Mouse (Mus musculus) limb, embryonic 12.5 days (tissue): ENCODE data around the gene Orc2. TPM values are rescaled to one million over a fixed set of nuclear protein-coding genes. Genes with fewer than 3 reads are reported as not detected.

Experiments
- ATAC-seq: fragments of 200-750 bp; cut with Nextera tagmentation; 2 replicates; pipeline ENCODE4 v1.8.0; 2017; ENCODE audit warnings: low read depth, moderate TSS enrichment; ENCODE audit not compliant: insufficient number of reproducible peaks, insufficient read depth, low FRiP score, low TSS enrichment
- H3K27ac ChIP-seq: fragments of 300-500 bp; sonication (generic); 2 replicates; pipeline ENCODE4 v1.5.1; 2016; ENCODE audit warnings: mild to moderate bottlenecking, moderate library complexity
- H3K27me3 ChIP-seq: fragments of 300-500 bp; sonication (generic); 2 replicates; pipeline ENCODE4 v1.6.1; 2016; ENCODE audit warnings: mild to moderate bottlenecking, moderate library complexity
- H3K36me3 ChIP-seq: fragments of 300-500 bp; sonication (generic); 2 replicates; pipeline ENCODE4 v1.6.1; 2016; ENCODE audit warnings: mild to moderate bottlenecking, moderate library complexity
- H3K4me1 ChIP-seq: fragments of 300-500 bp; sonication (generic); replicated peaks from 2 replicates; pipeline ENCODE4 v1.6.1; 2016
- H3K4me2 ChIP-seq: fragments of 300-500 bp; sonication (generic); 2 replicates; pipeline ENCODE4 v1.6.1; 2016; ENCODE audit warnings: mild to moderate bottlenecking, moderate library complexity
- H3K4me3 ChIP-seq: fragments of 300-500 bp; sonication (generic); replicated peaks from 2 replicates; pipeline ENCODE4 v1.5.1; 2016; ENCODE audit warnings: mild to moderate bottlenecking
- H3K9ac ChIP-seq: fragments of 300-500 bp; sonication (generic); replicated peaks from 2 replicates; pipeline ENCODE4 v1.6.1; 2016; ENCODE audit warnings: mild to moderate bottlenecking, moderate library complexity
- H3K9me3 ChIP-seq: fragments of 300-500 bp; sonication (generic); 2 replicates; pipeline ENCODE4 v1.6.1; 2016; ENCODE audit warnings: mild to moderate bottlenecking, moderate library complexity
- WGBS: fragments of 180-500 bp; shearing (Covaris S2); methylation state at CpG from one replicate; pipeline ENCODE4 v1.1.7; 2016; 5-methylcytosine and 5-hydroxymethylcytosine counted together
- polyA plus RNA-seq: library from polyadenylated mRNA; unstranded; fragments of >200 nt; fragmentation: Nextera tagmentation; extraction: Ambion mirVana; gene quantifications from 2 replicates; pipeline ENCODE4 v1.2.1, GENCODE M21; 2016

Gene Orc2
- polyA plus RNA-seq = 41.6 and 48.1 TPM in 2 replicates

DNA sequence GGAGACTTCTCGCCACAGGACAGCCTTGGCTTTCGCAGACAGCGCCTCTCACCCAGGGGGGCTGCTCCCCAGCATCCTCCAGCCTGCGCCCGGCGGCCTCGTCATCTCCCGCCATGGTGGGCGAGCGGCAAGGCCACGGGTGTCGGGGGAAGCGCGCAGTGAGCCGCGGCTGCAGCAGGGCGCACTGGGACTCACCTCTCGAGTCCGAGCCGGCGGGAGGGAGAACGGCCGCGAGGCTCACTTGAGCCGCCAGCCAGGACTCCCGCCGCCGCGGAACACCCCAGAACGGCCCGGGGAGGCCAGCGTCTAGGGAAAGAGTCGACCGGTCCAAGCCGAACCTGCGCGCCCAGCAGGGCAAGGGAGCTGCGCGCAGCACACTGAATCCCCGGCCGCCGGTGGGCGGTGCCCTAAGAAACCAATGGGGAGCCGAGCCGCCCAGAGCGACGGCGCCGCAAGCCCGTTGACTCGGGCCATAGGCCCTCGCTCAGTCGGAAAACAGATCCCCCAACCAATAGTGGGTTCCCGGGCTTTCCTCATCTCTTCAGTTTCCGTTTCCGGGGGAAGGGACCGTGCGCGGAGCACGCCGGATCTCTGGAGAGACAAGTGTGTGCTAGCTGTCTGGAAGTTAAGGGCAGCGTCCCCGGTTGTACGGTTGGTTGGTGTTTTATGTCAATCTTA lies at the start of gene Orc2:
Gene Orc2 (minus strand): TSS at position 533 of the 678 bp plus-strand sequence.
- Histone ChIP-seq H3K4me3 (peak within 1 kb of the TSS; percentile 96), H3K9me3 (peaks cover 41% of the 10 kb centered on the region), H3K4me2 (peak within 1 kb of the TSS; percentile 81), H3K4me1 (peaks cover 11% of the 10 kb centered on the region), H3K27ac (peak within 1 kb of the TSS; percentile 85), H3K36me3 (peaks cover 33% of the 10 kb centered on the region), H3K9ac (peak within 1 kb of the TSS; percentile 89), H3K27me3 (no peaks in the 10 kb centered on the region)
- ATAC-seq = peak; percentile 99
- under 1% methylated on average over 64 of the region's 64 CpGs for WGBS

DNA sequence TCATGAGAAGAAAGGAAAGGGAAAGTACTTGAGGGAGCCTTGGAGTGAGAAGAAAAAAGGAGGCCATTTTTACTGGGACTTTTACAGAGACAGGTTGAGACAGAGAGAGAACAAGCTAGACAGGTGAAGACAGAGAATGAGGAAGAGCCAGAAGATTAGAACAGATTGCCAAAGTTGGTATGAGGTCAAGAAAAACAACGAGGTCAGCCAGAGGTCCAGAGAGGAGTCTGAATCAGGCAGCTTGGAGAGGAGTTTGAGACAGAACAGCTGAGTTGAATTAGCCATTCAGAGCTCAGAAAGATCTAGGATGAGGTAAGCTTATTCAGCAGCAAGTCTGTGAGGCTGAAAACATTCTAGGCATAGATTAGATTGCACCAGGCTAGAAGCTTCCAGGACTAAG lies 36.5 kb upstream of the Orc2 start:
- H3K4me2 ChIP-seq = no peak overlapping the region
- no peaks in the 10 kb centered on the region for H3K4me1 ChIP-seq

GRCm38 (mm10) chr1:58507249-58507648 lies 2.3 kb upstream of the Orc2 start:
- Histone ChIP-seq H3K4me3 (no peak overlapping the region), H3K36me3 (peaks cover 20% of the 10 kb centered on the region; the same call in 1 of the 2 replicates), H3K4me2 (no peak overlapping the region), H3K27ac (no peak overlapping the region), H3K9ac (no peak overlapping the region), H3K9me3 (peaks cover 50% of the 10 kb centered on the region), H3K27me3 (no peaks in the 10 kb centered on the region), H3K4me1 (peaks cover 11% of the 10 kb centered on the region)
- WGBS = 97% methylated on average over 3 of the region's 3 CpGs
- ATAC-seq = no peak

More for the DNA sequence above, 36.5 kb upstream of the Orc2 start:
- H3K9ac ChIP-seq = no peak overlapping the region
- H3K27ac ChIP-seq = no peak overlapping the region
- no peak for ATAC-seq
- no peak overlapping the region for H3K4me3 ChIP-seq
- no peaks in the 10 kb centered on the region for H3K27me3 ChIP-seq
- no peaks in the 10 kb centered on the region for H3K9me3 ChIP-seq
- 84% methylated on average over 1 of the region's 1 CpGs for WGBS
- H3K36me3 ChIP-seq = peaks cover 64% of the 10 kb centered on the region

DNA sequence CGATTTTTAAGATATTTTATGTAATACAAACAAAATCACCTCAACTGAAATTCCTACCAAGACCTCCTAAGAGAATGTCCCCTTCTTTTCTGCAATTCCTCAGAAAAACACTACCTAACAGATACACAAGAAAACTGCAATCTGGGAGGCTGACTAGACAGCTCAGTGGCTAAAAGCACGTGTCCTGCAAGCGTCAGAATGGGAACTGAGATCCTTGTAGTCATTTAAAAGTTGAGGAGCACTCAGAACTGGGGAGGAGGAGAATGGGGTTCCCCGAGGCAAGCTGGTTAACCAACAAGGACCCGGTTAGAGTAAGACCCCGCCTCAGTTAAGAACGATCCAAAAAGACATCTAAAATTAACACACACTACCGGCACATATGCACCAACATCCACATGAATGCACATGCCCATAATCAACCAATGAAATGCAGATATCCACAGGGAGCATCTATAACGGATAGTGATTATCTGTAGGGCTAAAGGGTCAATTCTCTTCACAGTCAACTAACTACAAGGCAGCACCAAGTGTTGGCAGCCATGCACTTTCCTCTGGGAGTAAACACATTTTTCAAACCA lies 1.0 kb downstream of the Orc2 start:
- Histone ChIP-seq H3K27ac (no peak overlapping the region), H3K27me3 (no peaks in the 10 kb centered on the region), H3K4me2 (peak overlapping the region; percentile 81), H3K36me3 (peaks cover 41% of the 10 kb centered on the region), H3K4me1 (peaks cover 11% of the 10 kb centered on the region), H3K4me3 (peak overlapping the region; percentile 96), H3K9me3 (peaks cover 33% of the 10 kb centered on the region), H3K9ac (peak overlapping the region; percentile 89)
- WGBS = 36% methylated on average over 9 of the region's 9 CpGs
- ATAC-seq = no peak

DNA sequence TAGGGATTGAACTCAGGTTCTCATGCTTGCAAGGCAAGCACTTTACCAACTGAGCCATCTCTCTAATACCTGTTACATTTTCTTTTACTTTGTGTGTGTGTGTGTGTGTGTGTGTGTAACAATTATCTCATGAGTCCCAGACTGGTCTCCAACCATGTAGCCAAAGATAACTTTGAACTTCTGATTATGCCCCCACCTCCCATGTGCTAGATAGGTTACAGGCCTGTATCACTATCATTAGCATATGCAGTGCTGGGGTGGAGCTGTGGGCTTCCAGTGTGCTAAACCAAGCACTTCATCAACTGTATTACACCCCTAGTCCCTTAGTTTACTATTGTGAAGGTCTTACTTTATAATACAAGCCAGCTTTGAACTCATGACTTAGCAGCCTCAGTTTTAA lies 1.8 kb downstream of the Orc2 start:
- Histone ChIP-seq H3K4me2 (peak overlapping the region; percentile 81), H3K4me3 (no peak overlapping the region), H3K9me3 (peaks cover 26% of the 10 kb centered on the region), H3K4me1 (peaks cover 11% of the 10 kb centered on the region), H3K36me3 (peaks cover 43% of the 10 kb centered on the region), H3K27me3 (no peaks in the 10 kb centered on the region), H3K9ac (no peak overlapping the region), H3K27ac (no peak overlapping the region)
- ATAC-seq = no peak

DNA sequence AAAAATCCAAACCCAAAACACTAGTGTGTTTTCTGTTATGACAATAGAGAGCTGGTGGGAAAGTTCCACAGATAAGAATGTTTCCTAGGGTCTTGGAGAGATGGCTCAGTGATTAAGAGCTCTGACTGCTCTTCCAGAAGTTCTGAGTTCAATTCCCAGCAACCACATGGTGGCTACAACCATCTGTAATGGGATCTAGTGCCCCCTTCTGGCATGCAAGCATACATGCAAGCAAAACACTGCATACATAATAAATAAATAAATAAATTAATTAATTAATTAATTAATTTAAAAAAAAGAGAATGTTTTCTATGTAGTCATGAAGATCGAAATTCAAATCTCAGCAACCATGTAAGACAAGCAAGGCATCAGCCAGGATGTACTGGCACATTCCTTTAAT lies 6.2 kb downstream of the Orc2 start:
- H3K36me3 ChIP-seq = peaks cover 63% of the 10 kb centered on the region
- no peak overlapping the region for H3K4me2 ChIP-seq
- no peak overlapping the region for H3K4me3 ChIP-seq
- no peaks in the 10 kb centered on the region for H3K9me3 ChIP-seq
- WGBS = 91% methylated on average over 1 of the region's 1 CpGs
- H3K27ac ChIP-seq = no peak overlapping the region
- no peaks in the 10 kb centered on the region for H3K27me3 ChIP-seq
- H3K4me1 ChIP-seq = peaks cover 7% of the 10 kb centered on the region
- H3K9ac ChIP-seq = no peak overlapping the region
- no peak for ATAC-seq

DNA sequence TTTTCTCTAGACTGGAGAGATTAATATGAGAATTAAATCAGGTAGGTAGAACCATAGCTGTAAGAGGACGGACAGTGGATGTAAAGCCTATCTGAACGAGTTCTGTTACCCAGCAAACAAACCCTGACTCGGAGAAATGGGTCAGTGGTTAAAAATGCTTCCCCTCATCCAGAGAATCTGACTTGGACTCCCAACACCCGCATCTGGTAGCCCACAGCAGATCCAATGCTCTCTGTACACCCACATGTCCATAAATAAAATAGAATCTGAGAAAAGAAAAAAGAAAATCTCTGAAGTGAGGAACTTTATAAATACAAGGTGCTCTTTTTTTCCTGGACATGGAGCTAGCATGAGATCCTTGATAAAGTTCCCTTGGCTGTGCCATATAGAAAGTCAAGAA lies 7.2 kb downstream of the Orc2 start:
- Histone ChIP-seq H3K9me3 (no peaks in the 10 kb centered on the region), H3K4me2 (no peak overlapping the region), H3K4me1 (no peaks in the 10 kb centered on the region), H3K27ac (no peak overlapping the region), H3K9ac (no peak overlapping the region), H3K4me3 (no peak overlapping the region), H3K36me3 (peaks cover 73% of the 10 kb centered on the region), H3K27me3 (no peaks in the 10 kb centered on the region)
- no peak for ATAC-seq
- WGBS = 93% methylated on average over 4 of the region's 4 CpGs

GRCm38 (mm10) chr1:58495603-58496002 lies 9.3 kb downstream of the Orc2 start:
- no peak for ATAC-seq
- H3K4me2 ChIP-seq = no peak overlapping the region
- H3K27me3 ChIP-seq = no peaks in the 10 kb centered on the region
- peaks cover 90% of the 10 kb centered on the region for H3K36me3 ChIP-seq
- H3K4me1 ChIP-seq = no peaks in the 10 kb centered on the region
- no peak overlapping the region for H3K4me3 ChIP-seq
- 94% methylated on average over 6 of the region's 6 CpGs for WGBS
- no peaks in the 10 kb centered on the region for H3K9me3 ChIP-seq
- H3K9ac ChIP-seq = no peak overlapping the region
- no peak overlapping the region for H3K27ac ChIP-seq

GRCm38 (mm10) chr1:58482647-58483046 lies 22.3 kb downstream of the Orc2 start:
- 90% methylated on average over 4 of the region's 4 CpGs for WGBS
- no peak overlapping the region for H3K27ac ChIP-seq
- no peaks in the 10 kb centered on the region for H3K27me3 ChIP-seq
- no peak overlapping the region for H3K4me3 ChIP-seq
- no peaks in the 10 kb centered on the region for H3K4me1 ChIP-seq
- H3K9ac ChIP-seq = no peak overlapping the region
- no peak for ATAC-seq
- no peak overlapping the region for H3K4me2 ChIP-seq
- H3K36me3 ChIP-seq = peaks cover 85% of the 10 kb centered on the region
- H3K9me3 ChIP-seq = no peaks in the 10 kb centered on the region

DNA sequence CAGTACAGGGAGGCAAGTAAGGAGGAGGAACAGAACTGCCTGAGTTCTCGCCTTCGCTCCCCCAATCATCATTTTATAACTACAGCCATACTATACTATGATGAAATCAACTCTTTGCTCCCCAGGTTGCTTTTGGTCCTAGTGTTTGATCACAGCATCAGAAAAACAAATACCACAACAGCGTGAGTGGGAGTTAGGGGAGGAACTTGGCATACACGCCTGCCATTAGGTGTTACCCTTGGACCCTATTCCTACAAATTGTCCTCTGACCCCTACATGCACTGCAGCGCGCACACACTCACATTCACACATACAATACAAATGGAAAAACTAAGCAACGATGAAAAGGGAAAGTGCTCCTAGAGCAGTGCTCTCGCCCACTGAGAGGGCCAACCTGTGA lies 29.2 kb downstream of the Orc2 start:
- ATAC-seq = no peak
- Histone ChIP-seq H3K9ac (no peak overlapping the region), H3K4me2 (no peak overlapping the region), H3K36me3 (peaks cover 86% of the 10 kb centered on the region), H3K4me1 (no peaks in the 10 kb centered on the region), H3K27me3 (no peaks in the 10 kb centered on the region), H3K27ac (no peak overlapping the region), H3K4me3 (no peak overlapping the region), H3K9me3 (no peaks in the 10 kb centered on the region)
- 97% methylated on average over 8 of the region's 8 CpGs for WGBS

DNA sequence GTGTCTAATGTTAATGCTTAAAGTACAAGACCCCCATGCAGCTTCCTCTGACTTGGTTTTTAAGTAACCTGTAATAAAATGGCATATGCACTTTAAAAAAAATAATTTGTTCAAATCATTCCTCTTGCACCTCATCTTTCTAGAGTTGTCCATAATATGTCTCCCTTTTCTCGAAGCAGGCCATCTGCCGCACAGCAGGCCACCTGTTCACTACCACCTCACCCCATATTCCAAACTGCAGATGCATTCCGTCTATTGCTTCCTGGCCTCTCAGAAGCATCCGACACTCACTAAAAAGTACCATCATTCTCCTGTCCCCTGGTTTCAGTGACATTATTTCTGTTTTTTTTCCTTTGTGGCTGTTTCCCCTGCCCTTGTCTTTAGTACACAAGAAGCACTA lies 39.3 kb downstream of the Orc2 start:
- WGBS = 96% methylated on average over 4 of the region's 4 CpGs
- Histone ChIP-seq H3K27me3 (no peaks in the 10 kb centered on the region), H3K4me2 (no peak overlapping the region), H3K27ac (no peak overlapping the region), H3K4me3 (no peak overlapping the region), H3K9ac (no peak overlapping the region), H3K9me3 (no peaks in the 10 kb centered on the region), H3K4me1 (no peaks in the 10 kb centered on the region), H3K36me3 (peaks cover 87% of the 10 kb centered on the region)
- no peak for ATAC-seq

GRCm38 (mm10) chr1:58465042-58465441 lies 39.9 kb downstream of the Orc2 start:
- Histone ChIP-seq H3K4me1 (no peaks in the 10 kb centered on the region), H3K9me3 (no peaks in the 10 kb centered on the region), H3K4me2 (no peak overlapping the region), H3K27ac (no peak overlapping the region), H3K36me3 (peaks cover 87% of the 10 kb centered on the region), H3K9ac (no peak overlapping the region), H3K27me3 (no peaks in the 10 kb centered on the region), H3K4me3 (no peak overlapping the region)
- WGBS = 87% methylated on average over 4 of the region's 4 CpGs
- ATAC-seq = no peak
